Mouse (Mus musculus): Measurements from ENCODE around the gene Cenpw.

Gene Cenpw

DNA sequence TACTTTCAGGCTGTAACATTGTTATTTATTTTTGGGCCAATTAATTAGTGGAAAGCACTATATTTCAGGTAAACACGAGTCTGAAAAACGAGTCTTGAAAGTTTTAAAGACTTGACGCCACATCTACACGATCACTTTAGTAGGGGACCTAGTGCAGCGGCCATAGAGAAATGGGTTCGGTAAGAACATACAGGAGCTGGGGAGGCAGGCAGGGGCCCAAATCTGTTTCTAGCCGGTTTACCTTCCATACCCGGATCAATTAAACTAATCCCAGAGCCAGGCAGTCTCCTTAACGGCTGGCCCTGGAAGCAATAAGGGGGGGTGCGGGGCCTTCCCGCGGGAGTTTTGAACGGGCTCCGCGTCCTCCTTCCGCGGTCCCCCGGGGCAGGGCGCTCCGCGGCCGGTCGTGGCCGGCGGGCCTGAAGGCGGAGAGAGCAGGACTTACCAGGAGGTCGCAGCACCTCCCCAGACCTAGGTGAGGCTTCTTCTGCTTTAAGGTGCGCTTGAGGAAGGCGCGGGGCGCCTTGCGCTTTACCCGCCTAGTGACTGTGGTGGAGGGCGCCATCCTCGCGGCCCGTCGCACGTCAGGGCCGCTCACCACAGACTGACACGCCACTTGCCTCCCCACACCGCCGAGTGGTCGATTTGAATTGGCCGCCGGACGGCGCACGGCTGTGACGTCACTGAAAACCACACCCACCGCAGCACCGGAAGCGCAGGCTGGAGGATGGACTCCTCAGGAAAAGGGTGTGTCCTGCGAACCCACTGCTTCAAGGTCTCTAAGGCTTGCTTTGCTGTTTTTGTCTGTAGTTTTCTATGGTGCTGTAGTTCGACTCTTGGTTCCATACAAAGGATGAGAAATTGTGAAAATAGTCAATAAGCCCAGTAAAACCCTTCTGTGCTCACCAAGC, at the start of gene Cenpw:
Gene Cenpw (minus strand): TSS at position 645 of the 911 bp plus-strand sequence.
- peak; percentile 66 for DNase-seq (ENCODE audit: low read depth)

DNA sequence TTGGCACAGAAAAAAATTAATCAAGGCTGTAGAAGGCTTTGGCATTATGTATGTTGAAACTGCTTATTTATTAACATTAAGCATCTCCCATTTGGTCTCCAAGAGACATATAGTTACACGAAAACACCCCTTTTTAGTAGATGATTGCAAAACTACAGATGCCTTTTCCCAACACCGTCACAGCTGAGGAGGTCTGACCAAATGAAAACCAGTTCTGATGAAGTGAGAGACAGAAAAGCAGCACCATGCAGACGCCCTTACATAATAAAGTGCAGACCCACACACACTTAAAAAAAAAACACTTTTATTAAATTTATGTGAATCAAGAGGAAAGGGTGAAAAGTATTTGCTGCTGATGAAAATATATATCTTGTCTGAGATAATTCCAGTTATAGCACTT, 49.3 kb upstream of the Cenpw start:
- DNase-seq (ENCODE audit: low read depth): no peak

DNA sequence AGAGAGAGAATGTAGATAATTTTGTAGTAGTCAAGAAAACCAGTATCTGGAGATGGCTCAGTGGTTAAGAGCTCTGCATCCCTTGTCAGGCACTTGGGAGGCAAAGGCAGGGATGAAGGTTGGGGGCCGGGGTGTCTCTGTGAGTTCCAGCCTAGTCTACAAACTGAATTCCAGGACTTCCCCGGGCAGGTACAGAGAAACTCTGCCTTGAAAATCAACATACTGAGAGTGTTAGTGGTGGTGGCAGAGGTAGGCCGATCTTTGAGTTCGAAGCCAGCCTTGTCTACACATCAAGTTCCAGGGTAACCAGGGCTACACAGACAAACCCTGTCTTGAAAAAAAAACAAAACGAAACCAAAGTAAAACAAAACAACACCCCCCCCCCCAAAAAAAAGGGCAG, 859 bp downstream of the Cenpw start:
- no peak for DNase-seq (ENCODE audit: low read depth)

DNA sequence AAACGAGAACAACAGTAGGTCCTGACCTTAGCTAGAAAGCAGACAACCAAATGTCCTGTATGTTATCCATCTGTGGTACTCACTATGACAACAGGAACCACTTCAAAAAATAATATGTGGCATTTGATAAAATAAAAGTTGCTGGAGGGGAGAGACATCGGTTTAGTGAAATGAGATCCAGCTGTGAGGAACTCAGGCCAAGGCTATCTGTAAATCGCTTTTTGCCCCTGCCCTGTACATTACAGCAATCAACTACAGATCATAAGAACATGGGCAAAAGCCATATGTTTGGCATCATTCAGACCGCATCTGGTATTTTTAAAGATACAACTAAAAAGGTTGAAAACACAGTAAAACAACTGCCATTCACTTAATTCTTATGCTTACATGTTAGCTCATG, 32.7 kb downstream of the Cenpw start:
- DNase-seq (ENCODE audit: low read depth): no peak

Data from fibroblast of lung, adult 2 months (primary cell).